Mouse (Mus musculus) stomach, embryonic 15.5 days (tissue): ENCODE measurements around the gene Taok3. TPM values are rescaled to one million over a fixed set of nuclear protein-coding genes. Genes with fewer than 3 reads are reported as not detected.

Experiments used
- ATAC-seq: fragments of 200-750 bp; cut with Nextera tagmentation; 2 replicates; pipeline ENCODE4 v1.8.0; 2017; ENCODE audit warnings: low read depth, moderate number of reproducible peaks, moderate TSS enrichment; ENCODE audit not compliant: insufficient read depth, low FRiP score
- H3K27ac ChIP-seq: fragments of 300-500 bp; sonication (generic); 2 replicates; pipeline ENCODE4 v1.5.1; 2015; ENCODE audit warnings: mild to moderate bottlenecking, inconsistent platforms
- H3K27me3 ChIP-seq: fragments of 300-500 bp; sonication (generic); replicated peaks from 2 replicates; pipeline ENCODE4 v1.6.1; 2015; ENCODE audit warnings: inconsistent platforms
- H3K36me3 ChIP-seq: fragments of 300-500 bp; sonication (generic); 2 replicates; pipeline ENCODE4 v1.6.1; 2015; ENCODE audit warnings: inconsistent platforms
- H3K4me1 ChIP-seq: fragments of 300-500 bp; sonication (generic); 2 replicates; pipeline ENCODE4 v1.6.1; 2015; ENCODE audit warnings: inconsistent platforms
- H3K4me2 ChIP-seq: fragments of 300-500 bp; sonication (generic); 2 replicates; pipeline ENCODE4 v1.6.1; 2015; ENCODE audit warnings: mild to moderate bottlenecking, inconsistent platforms
- H3K4me3 ChIP-seq: fragments of 300-500 bp; sonication (generic); replicated peaks from 2 replicates; pipeline ENCODE4 v1.5.1; 2015; ENCODE audit warnings: inconsistent platforms
- H3K9ac ChIP-seq: fragments of 300-500 bp; sonication (generic); 2 replicates; pipeline ENCODE4 v1.6.1; 2015; ENCODE audit warnings: inconsistent platforms
- H3K9me3 ChIP-seq: fragments of 300-500 bp; sonication (generic); 2 replicates; pipeline ENCODE4 v1.6.1; 2016; ENCODE audit warnings: inconsistent platforms
- WGBS: fragments of 180-500 bp; shearing (Covaris S2); methylation state at CpG from one replicate; pipeline ENCODE4 v1.1.7; 2015; 5-methylcytosine and 5-hydroxymethylcytosine counted together
- polyA plus RNA-seq: library from polyadenylated mRNA; unstranded; fragments of >200 nt; fragmentation: Nextera tagmentation; extraction: Ambion mirVana; gene quantifications from 2 replicates; pipeline ENCODE4 v1.2.1, GENCODE M21; 2015

Gene Taok3
- 32.1 and 36.9 TPM in 2 replicates for polyA plus RNA-seq

DNA sequence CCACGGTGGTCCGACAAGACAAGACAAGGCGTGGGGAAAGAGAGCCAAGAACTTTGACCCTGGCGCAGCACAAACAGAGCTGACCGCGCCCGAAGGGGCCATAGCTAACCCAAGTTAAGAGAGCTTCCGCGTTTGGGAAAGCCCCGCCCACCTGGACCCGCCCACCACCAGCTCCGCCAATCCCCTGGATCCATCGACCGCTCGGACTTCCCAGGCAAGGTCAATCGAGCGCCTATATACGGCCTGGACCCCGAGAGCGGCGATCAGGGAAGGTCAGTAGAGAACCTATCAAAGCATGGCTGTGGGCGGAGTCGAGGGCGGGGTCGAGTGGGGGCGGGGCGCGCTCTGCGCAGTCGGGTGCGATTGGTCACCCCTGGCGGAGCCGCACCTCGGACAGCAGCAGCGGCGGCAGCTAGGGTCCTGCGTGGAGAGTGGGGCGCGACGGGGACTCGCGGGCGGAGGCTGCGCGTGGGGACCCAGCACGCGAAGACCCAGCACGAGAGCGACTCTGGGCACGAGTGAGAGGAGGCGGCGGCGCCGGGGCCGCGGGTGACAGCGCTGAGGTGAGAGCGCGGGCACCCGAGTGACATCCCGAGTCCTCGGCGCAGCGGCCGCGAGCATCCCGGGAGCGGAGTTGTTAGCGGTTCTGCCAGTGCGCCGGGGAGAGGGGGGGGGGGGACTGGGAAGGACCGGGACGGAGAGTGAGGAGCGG is at the start of gene Taok3:
TSS of gene Taok3 (plus strand) at position 353 of the 712 bp plus-strand sequence.
- H3K4me2 ChIP-seq, result peak within 1 kb of the TSS; percentile 90
- peaks cover 11% of the 10 kb centered on the region; the same call in 1 of the 2 replicates for H3K4me1 ChIP-seq
- H3K36me3 ChIP-seq, result no peaks in the 10 kb centered on the region
- no peaks in the 10 kb centered on the region for H3K27me3 ChIP-seq
- H3K9ac ChIP-seq, result peak within 1 kb of the TSS; percentile 46
- peak; percentile 88 for ATAC-seq
- peak within 1 kb of the TSS; percentile 82 for H3K4me3 ChIP-seq
- WGBS, result under 1% methylated on average over 74 of the region's 74 CpGs
- H3K27ac ChIP-seq, result peak within 1 kb of the TSS; percentile 71
- H3K9me3 ChIP-seq, result no peaks in the 10 kb centered on the region

GRCm38 (mm10) chr5:117087718-117088117 is 32.2 kb upstream of the Taok3 start:
- 6% methylated on average over 13 of the region's 13 CpGs for WGBS
- Histone ChIP-seq H3K9ac (no peak overlapping the region), H3K27me3 (0 out of 2 replicates have a peak, but pooled peaks cover 3% of the 10 kb centered on the region), H3K4me1 (peaks cover 9% of the 10 kb centered on the region; the same call in 1 of the 2 replicates), H3K4me2 (peak overlapping the region; percentile 46), H3K36me3 (peaks cover 18% of the 10 kb centered on the region), H3K4me3 (no peak overlapping the region; the same call in 1 of the 2 replicates), H3K27ac (no peak overlapping the region), H3K9me3 (0 out of 2 replicates have a peak, but pooled peaks cover 3% of the 10 kb centered on the region)
- no peak for ATAC-seq

GRCm38 (mm10) chr5:117089147-117089546 is 30.8 kb upstream of the Taok3 start:
- ATAC-seq, result no peak
- 40% methylated on average over 3 of the region's 3 CpGs for WGBS

GRCm38 (mm10) chr5:117089786-117090185 is 30.1 kb upstream of the Taok3 start:
- no peak overlapping the region for H3K27ac ChIP-seq
- 0 out of 2 replicates have a peak, but pooled peaks cover 3% of the 10 kb centered on the region for H3K27me3 ChIP-seq
- H3K4me2 ChIP-seq, result no peak overlapping the region
- peaks cover 31% of the 10 kb centered on the region for H3K36me3 ChIP-seq
- no peak overlapping the region for H3K9ac ChIP-seq
- WGBS, result 27% methylated on average over 6 of the region's 6 CpGs
- H3K9me3 ChIP-seq, result no peaks in the 10 kb centered on the region
- H3K4me1 ChIP-seq, result peaks cover 9% of the 10 kb centered on the region; the same call in 1 of the 2 replicates
- no peak overlapping the region for H3K4me3 ChIP-seq
- ATAC-seq, result no peak

More at GRCm38 (mm10) chr5:117089147-117089546, 30.8 kb upstream of the Taok3 start:
- Histone ChIP-seq H3K4me3 (no peak overlapping the region), H3K27me3 (0 out of 2 replicates have a peak, but pooled peaks cover 3% of the 10 kb centered on the region), H3K9me3 (no peaks in the 10 kb centered on the region), H3K36me3 (peaks cover 31% of the 10 kb centered on the region), H3K27ac (no peak overlapping the region), H3K4me1 (peaks cover 9% of the 10 kb centered on the region; the same call in 1 of the 2 replicates), H3K9ac (no peak overlapping the region), H3K4me2 (no peak overlapping the region)

GRCm38 (mm10) chr5:117094431-117094830 is 25.5 kb upstream of the Taok3 start:
- H3K4me1 ChIP-seq, result peaks cover 2% of the 10 kb centered on the region; the same call in 1 of the 2 replicates
- H3K4me3 ChIP-seq, result no peak overlapping the region
- no peaks in the 10 kb centered on the region for H3K27me3 ChIP-seq
- 43% methylated on average over 7 of the region's 7 CpGs for WGBS
- no peak overlapping the region for H3K9ac ChIP-seq
- ATAC-seq, result no peak
- H3K27ac ChIP-seq, result no peak overlapping the region
- H3K4me2 ChIP-seq, result no peak overlapping the region
- no peaks in the 10 kb centered on the region for H3K9me3 ChIP-seq
- peaks cover 42% of the 10 kb centered on the region for H3K36me3 ChIP-seq

GRCm38 (mm10) chr5:117096716-117097115 is 23.2 kb upstream of the Taok3 start:
- no peak overlapping the region for H3K4me3 ChIP-seq
- H3K27ac ChIP-seq, result no peak overlapping the region
- no peaks in the 10 kb centered on the region for H3K9me3 ChIP-seq
- H3K4me2 ChIP-seq, result no peak overlapping the region
- WGBS, result 43% methylated on average over 3 of the region's 3 CpGs
- H3K9ac ChIP-seq, result no peak overlapping the region
- H3K4me1 ChIP-seq, result no peaks in the 10 kb centered on the region
- H3K36me3 ChIP-seq, result peaks cover 53% of the 10 kb centered on the region
- ATAC-seq, result no peak
- no peaks in the 10 kb centered on the region for H3K27me3 ChIP-seq

GRCm38 (mm10) chr5:117099008-117099407 is 20.9 kb upstream of the Taok3 start:
- Histone ChIP-seq H3K9ac (no peak overlapping the region), H3K4me1 (no peaks in the 10 kb centered on the region), H3K4me2 (no peak overlapping the region), H3K9me3 (no peaks in the 10 kb centered on the region), H3K4me3 (no peak overlapping the region), H3K27ac (no peak overlapping the region), H3K36me3 (peaks cover 45% of the 10 kb centered on the region), H3K27me3 (no peaks in the 10 kb centered on the region)
- 80% methylated on average over 5 of the region's 5 CpGs for WGBS
- no peak for ATAC-seq

- ATAC-seq, result no peak
- H3K9me3 ChIP-seq, result no peaks in the 10 kb centered on the region
- H3K27me3 ChIP-seq, result no peaks in the 10 kb centered on the region
- no peak overlapping the region for H3K4me3 ChIP-seq
- H3K4me2 ChIP-seq, result no peak overlapping the region
- H3K27ac ChIP-seq, result no peak overlapping the region
- H3K36me3 ChIP-seq, result peaks cover 52% of the 10 kb centered on the region
- no peak overlapping the region for H3K9ac ChIP-seq
- WGBS, result 85% methylated on average over 11 of the region's 11 CpGs
- H3K4me1 ChIP-seq, result no peaks in the 10 kb centered on the region
Observed at GRCm38 (mm10) chr5:117099742-117100141, 20.2 kb upstream of the Taok3 start.

- 93% methylated on average over 20 of the region's 20 CpGs for WGBS
- no peak overlapping the region for H3K27ac ChIP-seq
- no peak overlapping the region for H3K4me3 ChIP-seq
- no peaks in the 10 kb centered on the region for H3K9me3 ChIP-seq
- H3K27me3 ChIP-seq, result no peaks in the 10 kb centered on the region
- ATAC-seq, result no peak
- peaks cover 69% of the 10 kb centered on the region for H3K36me3 ChIP-seq
- H3K4me2 ChIP-seq, result no peak overlapping the region
- H3K4me1 ChIP-seq, result no peaks in the 10 kb centered on the region
- no peak overlapping the region for H3K9ac ChIP-seq
Observed at GRCm38 (mm10) chr5:117103194-117103929, 16.6 kb upstream of the Taok3 start.

DNA sequence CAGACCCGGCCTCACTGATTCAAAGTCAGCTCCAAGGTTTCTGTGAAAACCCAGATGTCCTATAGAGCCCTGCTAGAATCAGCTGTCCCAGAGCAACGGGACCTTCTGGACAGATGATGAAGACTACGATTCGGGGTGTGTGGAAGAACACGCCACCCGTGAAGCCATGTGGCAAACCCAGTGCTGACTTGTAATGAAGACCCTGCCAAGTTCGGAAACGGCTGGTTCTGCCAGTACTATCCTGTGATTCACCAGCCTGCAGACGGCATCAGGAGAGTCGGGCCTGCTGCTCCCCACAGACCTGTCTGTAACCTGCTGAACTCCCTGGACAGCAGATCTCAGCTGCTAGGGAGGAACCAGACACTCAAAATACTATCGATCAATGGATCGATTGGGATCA is 15.6 kb upstream of the Taok3 start:
- Histone ChIP-seq H3K9ac (no peak overlapping the region), H3K4me2 (no peak overlapping the region), H3K4me3 (no peak overlapping the region), H3K4me1 (no peaks in the 10 kb centered on the region), H3K36me3 (peaks cover 70% of the 10 kb centered on the region), H3K27ac (no peak overlapping the region), H3K9me3 (no peaks in the 10 kb centered on the region), H3K27me3 (no peaks in the 10 kb centered on the region)
- WGBS, result 93% methylated on average over 12 of the region's 12 CpGs
- no peak for ATAC-seq

- 90% methylated on average over 9 of the region's 9 CpGs for WGBS
- no peak overlapping the region for H3K4me2 ChIP-seq
- no peaks in the 10 kb centered on the region for H3K4me1 ChIP-seq
- no peaks in the 10 kb centered on the region for H3K9me3 ChIP-seq
- no peak for ATAC-seq
- no peaks in the 10 kb centered on the region for H3K27me3 ChIP-seq
- H3K27ac ChIP-seq, result no peak overlapping the region
- H3K9ac ChIP-seq, result no peak overlapping the region
- H3K36me3 ChIP-seq, result peaks cover 65% of the 10 kb centered on the region
- no peak overlapping the region for H3K4me3 ChIP-seq
Observed at GRCm38 (mm10) chr5:117105761-117106160, 14.2 kb upstream of the Taok3 start.

- H3K27ac ChIP-seq, result no peak overlapping the region
- H3K9ac ChIP-seq, result no peak overlapping the region
- no peak for ATAC-seq
- no peak overlapping the region for H3K4me3 ChIP-seq
- peaks cover 62% of the 10 kb centered on the region for H3K36me3 ChIP-seq
- H3K27me3 ChIP-seq, result no peaks in the 10 kb centered on the region
- H3K4me1 ChIP-seq, result no peaks in the 10 kb centered on the region
- no peaks in the 10 kb centered on the region for H3K9me3 ChIP-seq
- WGBS, result 92% methylated on average over 13 of the region's 13 CpGs
- no peak overlapping the region for H3K4me2 ChIP-seq
Observed at GRCm38 (mm10) chr5:117108292-117108691, 11.6 kb upstream of the Taok3 start.
